Mouse (Mus musculus): ENCODE measurements at regions not wholly inside any gene's neighbourhood (a gene's known extent, or its start where the extent isn't known, plus 50 kb on each side); places are given as distances from the start of the nearest gene placed in this dataset.
A peak's percentile ranks its signal among the peaks of the same experiment; 100 is the strongest.

GRCm38 (mm10) chr4:91051913-91052312 lies 348.7 kb downstream of the Elavl2 start:
- no peak for DNase-seq (ENCODE audit: inconsistent ontology term)

DNA sequence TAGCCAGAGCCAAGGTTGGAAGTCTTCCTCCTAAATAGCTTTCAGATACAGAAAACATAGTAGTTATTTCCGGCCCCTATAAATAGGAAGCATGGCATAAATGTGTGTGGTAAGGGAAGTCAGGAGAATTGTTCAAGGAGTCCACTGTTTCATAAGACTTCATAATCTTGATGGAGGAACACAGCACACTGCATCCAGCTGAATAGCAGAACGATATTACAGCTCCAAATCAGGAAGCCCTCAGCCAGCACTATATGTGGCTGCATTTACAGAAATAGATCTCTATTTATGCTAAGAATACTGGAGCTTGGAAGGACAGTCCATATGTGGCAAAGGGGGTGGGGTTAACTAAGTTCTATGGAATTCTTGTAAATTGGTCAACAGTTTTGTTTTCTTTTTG lies 371.1 kb downstream of the Elavl2 start:
- no peak for DNase-seq (ENCODE audit: inconsistent ontology term)

DNA sequence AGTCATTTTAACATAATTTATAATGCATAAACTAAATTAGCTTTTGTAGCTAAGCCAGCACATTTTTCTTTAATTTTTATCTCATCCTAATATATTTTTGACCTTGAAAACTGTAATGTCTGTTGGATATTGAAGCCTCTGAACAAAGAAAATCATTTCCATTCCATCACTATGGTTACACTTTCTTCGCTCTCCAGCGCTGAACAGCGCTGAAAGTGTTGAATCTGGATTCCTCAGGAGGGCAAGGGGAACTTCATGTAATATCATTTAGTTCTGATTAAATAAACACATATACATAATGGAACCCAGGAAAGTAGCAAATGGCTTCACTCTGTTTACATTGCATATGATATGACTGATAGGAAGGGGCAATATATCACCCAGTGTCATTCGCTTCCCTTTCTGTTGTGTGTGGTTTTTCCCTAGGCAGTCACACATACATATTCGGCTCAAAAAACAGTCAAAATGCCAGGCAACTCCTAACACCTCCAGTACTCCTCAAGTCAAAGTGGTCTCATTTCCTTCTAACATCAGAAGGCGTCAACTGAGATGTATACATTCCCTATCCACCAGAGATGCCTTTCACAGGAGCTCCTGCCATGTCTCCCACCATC lies 372.5 kb downstream of the Elavl2 start:
- DNase-seq (ENCODE audit: inconsistent ontology term): no peak

GRCm38 (mm10) chr4:90996388-90997092 lies 404.0 kb downstream of the Elavl2 start:
- DNase-seq (ENCODE audit: inconsistent ontology term): peak; percentile 17

GRCm38 (mm10) chr4:90964658-90965057 lies 435.9 kb downstream of the Elavl2 start:
- DNase-seq (ENCODE audit: inconsistent ontology term): no peak

DNA sequence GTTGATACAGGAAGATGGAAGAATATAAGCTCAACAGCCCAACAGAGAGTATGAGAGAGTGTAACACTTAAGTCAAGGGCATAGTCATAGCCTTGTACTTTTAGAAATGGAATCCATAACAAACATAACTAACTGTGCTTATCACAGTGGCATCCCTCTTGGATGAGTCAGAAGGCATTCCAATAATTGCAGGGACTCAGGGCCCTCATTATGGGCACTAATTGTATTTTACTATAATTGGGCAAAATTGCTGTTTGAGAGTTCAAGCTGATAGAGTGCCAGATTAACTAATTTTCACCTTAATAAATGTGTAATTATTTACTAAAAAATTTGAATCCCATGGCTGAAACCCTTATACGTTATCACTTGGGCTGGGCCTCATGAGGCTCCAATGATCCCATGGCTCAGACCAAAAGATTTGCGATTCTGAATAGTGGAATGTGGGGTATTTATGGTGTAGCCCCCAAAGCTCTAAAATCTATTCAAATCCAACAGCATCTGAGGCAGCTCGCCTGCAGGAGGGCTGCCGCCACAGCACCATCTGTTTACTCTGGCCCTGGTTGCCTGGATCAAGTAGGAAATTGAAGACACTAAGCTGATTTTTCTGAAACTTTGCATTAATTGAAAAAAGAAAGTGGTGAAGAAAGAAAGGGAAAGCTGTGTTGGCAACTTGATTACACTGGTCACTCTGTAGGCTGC lies 456.7 kb downstream of the Elavl2 start:
- peak; percentile 89 for DNase-seq (ENCODE audit: inconsistent ontology term)

- peak; percentile 89 for DNase-seq (ENCODE audit: inconsistent ontology term)
Observed at GRCm38 (mm10) chr4:90917312-90918107, 483.1 kb downstream of the Elavl2 start.

GRCm38 (mm10) chr4:90906311-90906710 lies 494.3 kb downstream of the Elavl2 start:
- no peak for DNase-seq (ENCODE audit: inconsistent ontology term)

DNA sequence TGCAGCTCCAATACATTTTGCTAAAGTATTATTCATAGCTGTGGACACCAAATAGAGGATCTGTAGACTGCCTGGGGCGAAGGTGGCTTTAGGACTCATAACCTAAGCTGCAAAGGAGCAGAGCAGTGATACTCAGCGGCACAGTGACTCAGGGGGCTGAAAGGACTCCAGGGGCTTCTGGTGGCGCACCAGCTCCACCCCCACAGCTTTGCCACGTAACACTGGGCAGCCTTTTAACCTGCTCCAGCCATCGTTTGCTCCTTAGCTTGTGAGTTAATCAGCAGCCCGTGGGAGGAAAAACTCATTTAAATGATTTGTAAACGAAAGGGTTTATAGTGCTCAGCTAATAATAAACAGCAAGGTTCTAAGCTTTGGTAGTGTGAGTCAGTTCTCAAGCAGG lies 532.4 kb downstream of the Elavl2 start:
- peak; percentile 37 for DNase-seq (ENCODE audit: inconsistent ontology term)

DNA sequence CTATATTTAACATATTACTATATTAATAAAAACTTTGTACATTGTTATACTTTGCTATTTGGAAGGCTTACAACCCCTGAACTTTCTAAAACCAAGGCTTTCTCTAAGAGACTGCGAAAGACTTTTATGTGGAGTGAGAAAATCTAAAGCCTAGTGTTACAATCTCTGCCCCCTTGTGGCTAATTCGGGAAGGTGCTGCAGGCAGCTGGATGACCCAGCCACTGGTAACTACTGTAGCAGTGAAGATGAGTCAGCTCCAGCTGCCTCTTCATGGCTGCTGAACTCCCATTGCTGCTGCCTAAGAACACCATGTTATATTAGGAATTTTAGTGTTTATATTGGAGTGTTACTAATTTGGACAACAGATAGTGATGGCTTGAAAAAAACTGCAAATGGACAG lies 539.7 kb downstream of the Elavl2 start:
- DNase-seq (ENCODE audit: inconsistent ontology term): peak; percentile 24

GRCm38 (mm10) chr4:90839804-90840203 lies 560.8 kb downstream of the Elavl2 start:
- peak; percentile 43 for DNase-seq (ENCODE audit: inconsistent ontology term)

GRCm38 (mm10) chr4:90799078-90799477 lies 580.5 kb downstream of the Zfp352 start:
- DNase-seq (ENCODE audit: inconsistent ontology term): no peak

GRCm38 (mm10) chr4:90798637-90799036 lies 580.0 kb downstream of the Zfp352 start:
- no peak for DNase-seq (ENCODE audit: inconsistent ontology term)

- DNase-seq (ENCODE audit: inconsistent ontology term): no peak
Observed at GRCm38 (mm10) chr4:90797472-90797871, 578.9 kb downstream of the Zfp352 start.
